Mouse (Mus musculus): Measurements from ENCODE around the gene Prdm16.

DNA sequence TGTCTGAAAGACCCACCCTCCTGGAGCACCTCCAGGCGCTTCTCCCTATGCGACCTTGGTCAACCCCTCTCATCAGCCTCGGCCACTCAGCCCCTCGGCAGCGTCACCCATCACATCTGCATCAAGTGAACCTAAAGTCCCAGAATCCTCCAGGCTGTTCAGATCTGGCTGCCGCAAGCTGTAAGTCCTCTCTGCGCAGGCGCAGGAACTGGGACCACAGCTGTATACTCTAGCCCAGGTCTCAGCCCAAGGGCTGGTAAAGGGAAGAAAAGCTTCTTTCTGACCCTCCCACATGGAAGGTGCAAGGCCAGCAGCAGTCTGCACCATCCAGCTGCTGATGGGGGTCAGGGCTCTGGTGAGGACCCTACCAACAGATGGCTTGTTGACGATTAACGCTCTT lies 226.8 kb downstream of the Prdm16 start:
- no peak for TF ChIP-seq CTCF (conservative IDR thresholded peaks at IDR 0.05; ENCODE audit: low read length)
- TF ChIP-seq POU5F1 (IDR thresholded peaks at IDR 0.05; ENCODE audit: borderline replicate concordance, low read length) = no peak

Data from E14TG2a.4 (cell line).